Mouse (Mus musculus) mature B cell (primary cell): ENCODE results near the gene Cgnl1.

ENCODE experiments used
- in situ Hi-C: fragments of 300-500 bp; cut with MboI; formaldehyde crosslinking; loops from 2 replicates; pipeline ENCODE4 v1.14.3; 2019

Cgnl1 gene

DNA sequence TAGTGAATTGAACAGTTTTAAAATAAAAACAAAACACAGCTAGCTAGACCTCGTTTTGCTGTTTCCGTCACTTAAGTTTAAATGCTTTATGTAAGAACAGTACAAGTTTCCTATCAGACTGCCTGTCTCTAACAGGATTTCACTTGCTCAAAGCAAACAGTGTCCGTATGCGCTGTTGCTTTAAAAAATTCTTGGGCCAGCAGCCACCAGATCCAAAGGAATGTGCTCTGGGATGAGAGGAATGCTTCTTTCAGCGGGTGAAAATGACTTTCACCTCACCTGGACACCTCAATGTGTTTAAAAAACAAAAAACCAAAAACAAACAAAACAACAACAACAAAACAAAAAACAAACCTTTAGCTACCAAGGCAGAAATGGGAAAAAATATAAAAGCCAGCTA lies 54.4 kb downstream of the Cgnl1 start:
- in situ Hi-C loops = no loop called here

DNA sequence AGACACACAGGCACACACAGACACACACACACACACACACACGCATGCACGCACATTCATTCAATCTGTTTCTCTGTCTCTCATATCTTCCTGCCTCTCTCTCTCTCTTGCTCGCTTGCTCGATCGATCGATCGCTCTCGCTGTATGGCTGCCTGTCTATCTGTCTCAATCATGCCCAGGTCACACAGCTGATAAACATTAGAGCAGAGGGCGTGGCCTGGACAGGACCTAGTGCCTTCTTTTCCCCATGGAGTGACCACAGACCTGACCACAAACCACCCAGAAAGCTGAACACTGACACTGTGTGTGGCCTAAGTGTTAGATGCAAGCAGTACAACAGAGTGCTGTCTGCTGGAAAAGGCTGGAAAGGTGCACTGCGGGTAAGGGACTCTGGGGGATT lies 60.6 kb downstream of the Cgnl1 start:
- in situ Hi-C loops = no loop called here

- in situ Hi-C loops = no loop called here
These were observed 62.2 kb downstream of the Cgnl1 start for GRCm38 (mm10) chr9:71709199-71709598.

DNA sequence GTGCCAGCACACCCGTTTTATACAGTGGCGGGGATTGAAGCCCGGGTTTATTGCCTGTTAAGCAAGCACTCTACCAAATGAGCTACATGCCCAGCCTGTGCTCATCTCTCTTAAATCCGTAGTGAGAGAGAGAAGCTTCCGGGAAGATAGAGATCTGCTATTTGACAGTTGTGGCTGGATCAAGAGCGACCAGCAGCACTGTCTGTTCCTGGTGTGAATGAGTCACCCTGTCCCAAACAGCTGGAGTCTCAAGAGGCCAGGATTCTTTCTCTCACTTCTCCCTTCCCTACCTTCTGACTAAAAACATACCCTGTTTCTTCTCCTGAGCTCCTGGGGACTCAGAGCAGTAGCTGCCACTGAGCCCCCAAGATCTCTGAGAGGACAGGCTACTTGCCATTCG lies 63.4 kb downstream of the Cgnl1 start:
- in situ Hi-C loops = no loop called here

DNA sequence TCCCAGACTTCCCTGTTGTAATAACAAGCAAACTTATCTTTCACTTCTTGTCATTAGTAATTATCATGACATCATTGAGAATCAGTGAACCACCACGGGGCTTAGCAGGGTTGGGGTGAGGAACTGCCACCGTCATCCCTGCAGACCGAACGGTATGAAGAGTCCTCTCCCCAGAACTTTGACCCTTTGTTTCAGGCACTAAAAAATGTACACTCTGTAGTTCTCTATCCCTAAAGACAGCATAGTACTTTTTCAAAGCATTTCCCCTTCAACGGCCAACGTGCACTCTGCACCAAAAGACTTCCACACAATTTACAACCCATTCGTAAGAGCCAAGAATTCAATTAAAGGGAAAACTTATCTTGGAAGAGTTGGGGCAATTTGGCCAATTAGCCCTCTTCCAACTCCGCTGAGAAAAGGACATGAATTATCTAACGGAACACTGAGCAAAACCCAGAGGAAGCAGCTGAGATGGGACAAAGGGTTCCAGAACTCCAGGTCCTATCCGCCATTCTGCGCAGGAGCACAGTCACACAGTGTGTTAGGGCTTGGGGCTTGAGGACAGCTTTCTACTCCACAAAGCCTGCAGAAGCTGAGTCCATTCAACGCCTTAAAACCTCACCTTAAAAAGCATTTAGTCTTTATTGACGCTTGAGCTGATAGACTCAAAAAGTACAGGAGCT lies 66.9 kb downstream of the Cgnl1 start:
- in situ Hi-C loops = no loop called here

DNA sequence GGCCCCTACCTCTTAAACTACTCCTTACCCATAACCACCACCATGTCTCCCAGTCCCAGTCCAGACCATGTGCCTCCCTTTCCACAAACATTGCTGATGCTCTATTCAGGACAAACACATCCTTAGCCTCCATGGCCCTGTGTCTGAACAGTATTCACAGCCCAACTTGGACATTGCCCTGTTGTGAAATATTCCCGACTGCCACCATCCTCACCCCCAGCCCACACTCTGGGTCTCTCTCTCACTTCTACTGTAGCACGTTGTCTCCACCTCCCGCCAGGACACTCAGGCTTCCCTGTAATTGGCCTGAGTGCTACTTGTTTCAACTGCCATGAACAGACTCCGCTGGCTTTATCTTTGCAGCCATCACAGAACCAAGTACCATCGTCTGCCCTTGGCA lies 72.3 kb downstream of the Cgnl1 start:
- in situ Hi-C loops = no loop called here

GRCm38 (mm10) chr9:71698116-71698515 lies 73.3 kb downstream of the Cgnl1 start:
- in situ Hi-C loops = no loop called here

DNA sequence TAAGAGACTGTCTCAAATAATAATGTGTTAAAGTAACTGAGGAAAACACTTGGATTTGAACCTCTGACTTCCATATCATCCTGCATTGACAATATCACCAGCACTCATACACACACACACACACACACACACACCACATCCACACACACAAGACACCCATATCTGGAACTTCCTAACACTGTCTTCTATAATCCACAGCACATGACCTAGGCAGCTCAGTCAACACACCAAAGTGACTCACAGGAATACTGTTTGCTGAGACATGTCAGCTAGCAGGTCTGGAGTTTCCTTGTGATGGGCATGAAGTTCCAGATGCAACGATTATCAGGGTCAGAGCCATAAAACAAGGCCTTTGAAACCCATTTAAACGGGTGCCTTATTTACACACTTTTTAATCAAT lies 74.2 kb downstream of the Cgnl1 start:
- in situ Hi-C loops = no loop called here

DNA sequence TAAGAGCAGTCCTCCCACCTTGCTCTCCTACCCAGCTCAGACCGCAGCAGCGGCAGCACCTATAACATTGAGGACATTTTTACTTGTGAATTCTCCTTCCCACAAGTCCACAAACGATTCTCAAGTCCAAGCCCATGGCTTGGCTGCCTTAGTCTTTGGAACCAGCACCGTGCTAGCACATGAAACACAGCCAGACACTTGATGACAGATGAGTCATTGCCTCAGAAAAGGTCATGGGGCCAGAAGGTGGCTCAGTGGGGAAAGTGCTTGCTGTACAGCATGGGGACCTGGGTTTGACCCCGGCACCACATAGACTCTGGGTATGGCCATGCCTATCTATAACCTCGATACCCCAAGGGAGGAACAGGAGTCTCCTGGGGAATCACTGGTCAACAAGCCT lies 74.6 kb downstream of the Cgnl1 start:
- in situ Hi-C loops = no loop called here

DNA sequence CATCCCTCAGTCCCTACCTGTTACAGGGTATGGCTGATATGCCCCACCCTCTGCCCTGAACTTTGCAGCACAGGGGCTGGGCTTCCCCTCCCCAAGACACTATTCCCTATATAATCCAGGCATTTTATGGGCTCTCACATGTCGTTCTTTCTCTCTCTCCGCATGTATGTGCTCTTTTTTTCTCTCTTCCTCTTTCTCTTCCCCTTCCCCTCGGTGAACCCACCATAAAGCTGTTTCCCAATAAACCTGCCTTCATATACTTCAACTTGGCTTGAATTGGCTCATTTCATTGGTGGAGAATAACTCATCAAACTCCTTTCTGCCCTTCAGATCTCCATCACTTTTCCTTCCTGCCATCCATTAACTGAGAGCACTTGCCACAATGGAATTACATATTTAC lies 76.3 kb downstream of the Cgnl1 start:
- in situ Hi-C loops = no loop called here

DNA sequence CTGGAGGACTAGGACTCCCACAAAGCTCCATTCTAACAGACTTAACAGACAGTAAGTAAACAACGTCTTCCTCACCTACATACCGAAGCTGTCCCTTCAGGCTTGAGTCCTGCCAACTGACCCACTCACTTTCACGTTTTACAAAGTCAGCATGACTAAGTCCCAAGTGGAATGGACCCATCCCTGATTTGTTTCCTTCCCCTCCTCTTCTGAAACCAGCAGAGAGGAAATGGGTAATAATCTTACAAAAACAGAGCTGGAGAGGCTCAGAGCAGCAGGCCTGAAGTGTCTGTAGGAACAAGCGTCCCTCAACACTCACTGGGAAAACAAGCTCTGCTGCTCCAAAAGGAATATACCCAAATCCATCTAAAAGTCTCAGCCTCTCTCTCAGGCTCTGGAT lies 77.2 kb downstream of the Cgnl1 start:
- in situ Hi-C loops = no loop called here

DNA sequence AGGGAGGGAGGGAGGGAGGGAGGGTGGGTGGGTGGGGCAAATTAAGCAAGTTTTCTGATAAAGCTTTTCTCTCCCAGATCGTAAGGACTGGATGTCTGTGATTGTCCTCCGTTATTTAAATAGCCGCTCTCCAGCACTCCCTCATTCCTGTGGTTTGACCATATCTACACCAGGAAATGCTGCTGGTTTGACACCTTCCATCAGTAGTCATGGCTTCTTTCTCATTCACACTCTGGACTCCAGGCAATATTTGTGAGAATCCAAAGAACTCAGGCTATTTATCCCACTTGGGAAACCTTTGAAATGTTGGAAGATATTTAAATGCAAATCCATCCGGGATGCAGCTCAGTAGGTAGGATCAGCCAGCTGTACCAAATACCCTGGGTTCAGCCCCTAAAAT lies 77.6 kb downstream of the Cgnl1 start:
- in situ Hi-C loops = no loop called here

- in situ Hi-C loops = no loop called here
These were observed 79.2 kb downstream of the Cgnl1 start for GRCm38 (mm10) chr9:71692165-71692564.

DNA sequence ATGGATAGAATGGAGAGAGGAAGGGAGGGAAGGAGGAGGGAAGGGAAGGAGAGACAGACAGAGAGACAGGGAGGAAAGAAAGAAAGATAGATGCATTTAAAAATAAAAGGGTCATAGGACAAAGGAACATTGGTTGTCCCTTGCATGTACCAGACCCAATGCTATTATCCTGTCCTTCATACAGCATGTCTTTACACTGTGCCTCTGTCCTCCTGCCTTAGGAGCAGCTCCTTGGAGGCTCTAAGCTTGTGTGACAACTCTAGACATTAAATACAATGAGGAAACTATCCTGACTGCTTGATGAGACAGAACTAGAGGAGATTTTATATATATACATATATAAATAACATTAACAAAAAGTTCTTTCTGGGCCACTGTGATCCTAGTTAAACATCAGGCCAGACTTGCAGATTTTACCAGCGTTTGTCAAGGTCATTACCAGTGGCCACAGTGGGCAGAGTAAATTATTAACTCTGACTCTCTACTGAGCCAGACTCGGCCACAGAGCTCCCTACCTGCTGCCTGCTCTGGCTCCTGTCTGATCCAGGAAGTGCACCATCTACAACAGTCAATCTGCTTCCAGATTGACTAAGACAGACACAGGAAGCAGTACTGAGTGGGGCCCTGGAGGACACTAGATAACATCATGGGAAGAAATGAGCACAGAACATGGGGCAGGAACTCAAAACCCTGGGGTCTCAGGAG lies 81.9 kb downstream of the Cgnl1 start:
- in situ Hi-C loops = no loop called here

GRCm38 (mm10) chr9:71686463-71686862 lies 84.9 kb downstream of the Cgnl1 start:
- in situ Hi-C loops = no loop called here

DNA sequence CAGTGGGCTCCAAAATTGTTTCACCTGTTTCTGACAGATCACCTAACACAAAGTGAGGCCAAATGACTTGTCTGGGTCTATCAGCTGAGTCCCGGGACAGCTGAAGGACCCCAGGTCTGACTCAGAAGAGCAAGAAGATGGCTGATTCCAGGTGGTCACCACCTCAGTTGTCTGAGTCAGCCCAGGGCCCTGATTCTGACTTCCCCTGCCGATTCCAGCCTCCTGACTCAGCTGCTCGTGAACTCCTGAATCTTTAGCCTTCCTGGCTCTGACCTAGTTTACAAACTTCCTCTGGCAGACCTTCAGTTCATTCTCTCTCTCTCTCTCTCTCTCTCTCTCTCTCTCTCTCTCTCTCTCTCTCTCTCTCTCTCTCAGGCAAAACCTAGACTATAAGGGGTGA lies 86.6 kb downstream of the Cgnl1 start:
- in situ Hi-C loops = no loop called here

DNA sequence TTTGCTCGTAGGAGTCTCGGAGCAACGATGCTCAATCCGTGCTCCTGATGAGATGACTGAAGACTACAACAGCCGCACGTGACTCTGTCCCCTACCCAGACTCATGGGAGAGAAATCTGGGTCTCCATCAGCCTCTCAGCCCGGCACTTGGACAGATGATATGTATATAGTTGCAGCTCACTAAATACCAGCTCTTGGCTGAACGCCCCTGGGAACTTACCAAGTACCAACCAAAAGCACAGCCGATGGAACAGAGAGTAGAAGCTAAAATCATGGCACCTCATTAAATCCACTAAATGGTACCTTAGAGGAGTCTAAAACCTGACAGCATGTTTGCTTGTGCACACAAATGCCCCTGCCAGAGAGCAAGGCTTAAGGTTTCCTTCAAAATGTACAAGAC lies 91.0 kb downstream of the Cgnl1 start:
- in situ Hi-C loops = no loop called here

DNA sequence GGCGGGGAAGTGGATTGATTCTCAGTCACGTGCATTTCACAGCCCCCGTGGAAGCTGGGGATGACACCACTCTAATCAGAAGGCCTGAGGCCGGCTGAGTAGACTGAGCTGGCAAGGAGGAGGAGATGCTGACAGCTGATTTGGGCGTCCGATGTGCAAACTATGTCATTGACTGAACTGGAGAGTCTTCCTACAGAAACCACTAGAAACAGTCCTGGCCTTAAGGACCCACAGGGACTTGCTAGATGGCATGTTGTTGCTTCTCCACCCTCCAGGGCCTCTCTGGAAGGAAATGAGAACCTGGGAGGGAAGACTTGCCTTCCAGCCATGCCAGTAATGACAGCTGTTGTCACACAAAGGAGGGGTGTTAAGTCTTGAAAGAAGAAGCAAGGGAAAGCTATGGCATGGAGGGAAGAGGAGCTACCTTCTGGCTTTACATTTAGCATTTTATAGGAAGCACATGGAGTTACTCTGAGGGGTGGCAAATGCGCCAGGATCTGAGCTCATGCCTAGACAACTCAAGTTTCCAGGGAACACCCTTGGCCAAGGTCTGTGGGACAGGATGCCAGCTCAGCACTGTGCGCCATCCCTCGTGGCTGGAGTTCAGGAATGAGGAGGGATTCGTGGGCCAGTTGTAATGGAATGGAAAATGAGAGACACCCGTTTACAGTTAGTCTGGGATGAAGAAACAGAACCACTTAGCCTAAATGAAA lies 92.1 kb downstream of the Cgnl1 start:
- in situ Hi-C loops = no loop called here

DNA sequence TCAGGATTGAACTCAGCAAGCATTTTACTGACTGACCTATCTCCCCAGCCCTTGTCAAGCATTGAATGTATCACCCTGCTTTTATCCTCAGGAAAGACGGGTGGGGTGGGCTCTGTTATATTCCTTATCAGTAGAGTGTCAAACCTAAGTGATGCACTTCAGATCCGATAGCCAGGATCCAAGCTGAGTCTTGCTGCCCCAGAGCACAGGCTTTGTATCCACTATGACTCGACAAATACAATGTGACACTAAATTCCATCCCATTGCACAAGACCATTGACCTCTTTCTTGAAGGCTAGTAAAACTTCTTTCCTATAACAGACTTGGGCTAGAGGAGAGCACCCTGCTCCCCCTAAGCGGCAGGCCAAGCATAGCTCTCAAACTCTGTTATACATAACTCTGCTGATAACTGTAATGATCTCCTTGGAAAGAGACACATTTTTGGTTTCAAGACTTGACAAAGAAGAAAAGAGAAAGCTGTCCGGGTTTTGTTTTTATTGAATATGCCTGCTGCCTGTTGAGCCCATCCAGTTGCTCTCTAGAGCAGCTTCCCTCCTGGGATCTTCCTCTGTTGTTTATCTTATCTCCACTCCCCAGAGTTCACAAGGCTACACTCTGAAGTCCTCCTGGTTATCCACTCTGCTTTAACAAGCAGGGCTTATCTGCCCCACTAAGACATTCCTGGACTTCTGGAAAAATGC lies 94.3 kb downstream of the Cgnl1 start:
- in situ Hi-C loops = no loop called here

- in situ Hi-C loops = no loop called here
These were observed 95.5 kb downstream of the Cgnl1 start for GRCm38 (mm10) chr9:71675799-71676414.

GRCm38 (mm10) chr9:71675216-71675615 lies 96.2 kb downstream of the Cgnl1 start:
- in situ Hi-C loops = no loop called here

DNA sequence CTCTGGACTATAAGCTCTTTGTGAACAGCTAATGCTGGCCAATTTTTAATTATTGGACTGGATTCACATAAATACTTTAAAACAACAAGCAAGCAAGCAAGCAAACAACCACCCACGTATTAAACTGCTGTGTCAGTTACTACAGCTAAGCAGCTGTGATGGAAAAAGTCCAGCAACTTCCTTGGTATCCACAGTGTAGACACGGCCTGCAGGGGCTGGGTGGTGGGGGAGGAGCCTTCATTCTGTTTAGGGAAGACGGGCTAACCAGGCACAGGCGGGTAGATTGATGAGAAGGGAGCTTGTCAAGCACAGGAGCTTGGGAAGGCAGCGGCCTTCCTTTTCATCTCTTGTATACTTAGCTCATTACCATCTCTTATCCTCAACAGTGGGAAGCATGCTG lies 96.9 kb downstream of the Cgnl1 start:
- in situ Hi-C loops = no loop called here
